Mouse (Mus musculus): Measurements from ENCODE around the gene Actn4. TPM values are rescaled to one million over a fixed set of nuclear protein-coding genes. Genes with fewer than 3 reads are reported as not detected.
"Not testable (repeated sequence)": the region's sequence is repeated elsewhere in the genome, so short reads cannot be mapped to it uniquely, and the experiment has no call there.

The Actn4 gene
- polyA plus RNA-seq, 1 experiment from 2014 or later, result 138 TPM

DNA sequence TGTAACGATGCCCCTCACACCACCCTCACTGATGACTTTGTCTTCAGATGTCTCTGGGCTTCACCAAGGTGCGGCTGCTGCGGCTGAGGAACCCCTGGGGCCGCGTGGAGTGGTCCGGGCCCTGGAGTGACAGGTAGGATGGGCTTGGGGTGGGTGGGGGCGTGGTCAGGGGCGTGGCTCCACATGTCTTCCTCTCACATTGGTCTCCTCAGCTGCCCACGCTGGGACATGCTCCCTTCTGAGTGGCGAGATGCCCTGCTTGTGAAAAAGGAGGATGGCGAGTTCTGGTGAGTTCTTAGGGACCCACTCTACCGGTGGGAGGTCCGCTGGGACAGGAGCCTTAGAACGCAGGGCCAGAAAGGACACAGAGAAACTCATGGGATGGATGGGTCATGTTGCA is 75.7 kb downstream of the Actn4 start:
- Histone ChIP-seq H3K9ac (no peak overlapping the region), H3K4me3 (no peak overlapping the region), H3K4me2 (no peak overlapping the region), H3K9me3 (no peaks in the 10 kb centered on the region), H3K4me1 (replicated peaks) (peaks cover 10% of the 10 kb centered on the region), H3K27ac (no peak overlapping the region), H3K27me3 (peaks cover 58% of the 10 kb centered on the region), H3K36me3 (peaks cover 9% of the 10 kb centered on the region)
- ATAC-seq (ENCODE audit: low FRiP score), result no peak
- 25% methylated on average over 14 of the region's 14 CpGs for WGBS

DNA sequence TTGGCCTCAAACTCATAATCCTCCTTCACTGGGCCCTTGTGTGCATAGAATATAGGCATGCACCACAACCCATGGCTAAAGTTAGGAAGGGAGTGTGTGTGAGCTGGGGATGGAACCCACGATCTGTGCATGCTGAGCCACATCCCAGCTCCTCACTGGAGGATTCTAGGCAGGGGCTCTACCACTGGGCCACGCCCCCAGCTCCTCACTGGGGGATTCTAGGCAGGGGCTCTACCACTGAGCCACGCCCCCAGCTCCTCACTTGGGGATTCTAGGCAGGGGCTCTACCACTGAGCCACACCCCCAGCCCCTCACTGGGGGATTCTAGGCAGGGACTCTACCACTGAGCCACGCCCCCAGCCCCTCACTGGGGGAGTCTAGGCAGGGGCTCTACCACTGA is 78.4 kb downstream of the Actn4 start:
- peaks cover 34% of the 10 kb centered on the region for H3K27me3 ChIP-seq
- not testable (repeated sequence) for H3K36me3 ChIP-seq; H3K27ac ChIP-seq; H3K4me2 ChIP-seq; H3K9me3 ChIP-seq; ATAC-seq (ENCODE audit: low FRiP score); H3K9ac ChIP-seq; H3K4me3 ChIP-seq; H3K4me1 ChIP-seq (replicated peaks)
- 90% methylated on average over 4 of the region's 4 CpGs for WGBS

- Histone ChIP-seq H3K27ac (no peak overlapping the region), H3K4me3 (no peak overlapping the region), H3K36me3 (no peaks in the 10 kb centered on the region), H3K9ac (no peak overlapping the region), H3K27me3 (peaks cover 28% of the 10 kb centered on the region), H3K4me2 (no peak overlapping the region), H3K4me1 (replicated peaks) (no peaks in the 10 kb centered on the region), H3K9me3 (no peaks in the 10 kb centered on the region)
- WGBS, result 77% methylated on average over 11 of the region's 11 CpGs
- ATAC-seq (ENCODE audit: low FRiP score), result no peak
These were observed 79.1 kb downstream of the Actn4 start for GRCm38 (mm10) chr7:28883039-28883438.

GRCm38 (mm10) chr7:28881199-28881598 is 80.9 kb downstream of the Actn4 start, which contains the start of gene Capn12:
TSS of gene Capn12 (plus strand) at chr7:28881422.
- Histone ChIP-seq H3K9ac (no peak within 1 kb of the TSS), H3K4me2 (no peak within 1 kb of the TSS), H3K9me3 (no peaks in the 10 kb centered on the region), H3K27me3 (peaks cover 9% of the 10 kb centered on the region), H3K4me1 (replicated peaks) (no peaks in the 10 kb centered on the region), H3K27ac (no peak within 1 kb of the TSS), H3K4me3 (no peak within 1 kb of the TSS), H3K36me3 (no peaks in the 10 kb centered on the region)
- WGBS, result 36% methylated on average over 13 of the region's 13 CpGs
- ATAC-seq (ENCODE audit: low FRiP score), result no peak

GRCm38 (mm10) chr7:28880554-28880953 is 81.6 kb downstream of the Actn4 start:
- 60% methylated on average over 10 of the region's 10 CpGs for WGBS
- ATAC-seq (ENCODE audit: low FRiP score), result no peak

DNA sequence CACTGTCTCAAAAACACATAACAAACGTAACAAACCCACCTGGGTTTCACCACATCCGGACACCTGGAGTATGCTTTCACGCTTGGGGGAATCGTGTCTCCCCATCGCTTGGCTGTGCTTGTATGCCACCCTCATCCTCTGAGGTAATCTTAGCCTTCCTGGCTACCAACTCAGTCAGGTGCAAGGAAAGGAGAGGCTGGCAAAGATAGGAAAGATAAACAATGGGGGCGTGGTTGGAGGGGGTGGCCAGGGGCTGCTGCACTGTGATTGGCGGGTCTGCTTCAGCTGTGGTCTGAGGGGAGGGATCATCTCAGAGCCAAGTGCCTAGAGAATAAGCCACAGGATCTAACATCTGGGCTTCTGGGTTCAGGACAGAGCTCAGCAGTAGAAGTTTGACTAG is 82.5 kb downstream of the Actn4 start:
- Histone ChIP-seq H3K4me2 (no peak overlapping the region), H3K36me3 (no peaks in the 10 kb centered on the region), H3K4me1 (replicated peaks) (no peaks in the 10 kb centered on the region), H3K9me3 (no peaks in the 10 kb centered on the region), H3K27me3 (no peaks in the 10 kb centered on the region), H3K27ac (no peak overlapping the region), H3K9ac (no peak overlapping the region), H3K4me3 (no peak overlapping the region)
- no peak for ATAC-seq (ENCODE audit: low FRiP score)
- WGBS, result 78% methylated on average over 7 of the region's 7 CpGs

More at GRCm38 (mm10) chr7:28880554-28880953, 81.6 kb downstream of the Actn4 start:
- H3K4me1 ChIP-seq (replicated peaks), result no peaks in the 10 kb centered on the region
- H3K27me3 ChIP-seq, result peaks cover 4% of the 10 kb centered on the region; the same call in 1 of the 2 replicates
- H3K9ac ChIP-seq, result no peak overlapping the region
- no peak overlapping the region for H3K27ac ChIP-seq
- H3K36me3 ChIP-seq, result no peaks in the 10 kb centered on the region
- H3K9me3 ChIP-seq, result no peaks in the 10 kb centered on the region
- no peak overlapping the region for H3K4me2 ChIP-seq
- H3K4me3 ChIP-seq, result no peak overlapping the region

DNA sequence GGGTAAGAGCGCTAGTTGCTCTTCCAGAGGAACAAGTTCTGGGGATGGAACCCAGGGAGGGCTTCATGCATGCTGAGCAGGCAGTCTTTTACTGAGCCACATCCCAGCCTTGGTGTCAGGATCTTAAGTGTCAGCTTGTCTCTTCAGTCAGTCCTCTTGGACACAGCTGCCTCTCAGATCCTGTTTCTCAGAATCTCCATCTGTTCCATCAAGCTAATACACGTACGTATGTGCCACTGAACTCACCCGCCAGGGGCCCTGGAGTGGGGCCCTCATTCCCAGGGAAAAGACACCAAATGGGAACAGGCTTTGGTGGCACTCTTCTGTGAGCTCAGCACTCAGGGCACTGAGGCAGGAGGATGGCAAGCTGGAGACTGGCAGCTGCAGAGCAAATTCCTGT is 84.3 kb downstream of the Actn4 start:
- no peak for ATAC-seq (ENCODE audit: low FRiP score)
- no peak overlapping the region for H3K9ac ChIP-seq
- no peaks in the 10 kb centered on the region for H3K36me3 ChIP-seq
- H3K4me3 ChIP-seq, result no peak overlapping the region
- H3K27me3 ChIP-seq, result no peaks in the 10 kb centered on the region
- 80% methylated on average over 4 of the region's 4 CpGs for WGBS
- no peak overlapping the region for H3K27ac ChIP-seq
- H3K4me1 ChIP-seq (replicated peaks), result no peaks in the 10 kb centered on the region
- H3K9me3 ChIP-seq, result no peaks in the 10 kb centered on the region
- H3K4me2 ChIP-seq, result no peak overlapping the region

DNA sequence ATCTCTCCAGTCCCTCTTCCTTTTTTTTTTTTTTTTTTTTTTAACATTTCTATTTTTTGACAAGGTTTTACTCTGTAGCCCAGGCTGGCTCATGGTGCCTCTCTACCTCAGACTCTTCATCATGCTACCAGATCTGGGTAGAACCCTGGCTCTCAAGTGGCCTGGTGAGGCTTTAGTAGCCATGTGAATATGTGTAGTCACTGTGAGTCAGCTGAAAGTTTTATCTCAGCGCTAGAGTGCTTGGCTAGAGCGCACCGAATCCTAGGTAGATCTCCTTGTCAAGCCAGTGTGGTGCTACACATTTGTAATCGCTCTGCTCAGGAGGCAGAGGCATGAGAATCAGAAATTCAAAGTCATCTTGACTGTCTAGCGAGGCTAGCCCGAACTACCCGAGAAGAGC is 85.0 kb downstream of the Actn4 start:
- H3K27me3 ChIP-seq, result no peaks in the 10 kb centered on the region
- H3K9me3 ChIP-seq, result no peaks in the 10 kb centered on the region
- ATAC-seq (ENCODE audit: low FRiP score), result no peak
- 90% methylated on average over 7 of the region's 7 CpGs for WGBS
- H3K4me1 ChIP-seq (replicated peaks), result no peaks in the 10 kb centered on the region
- no peak overlapping the region for H3K9ac ChIP-seq
- no peak overlapping the region for H3K27ac ChIP-seq
- H3K4me3 ChIP-seq, result no peak overlapping the region
- H3K36me3 ChIP-seq, result no peaks in the 10 kb centered on the region
- H3K4me2 ChIP-seq, result no peak overlapping the region

GRCm38 (mm10) chr7:28876099-28876498 is 86.0 kb downstream of the Actn4 start:
- Histone ChIP-seq H3K4me2 (no peak overlapping the region), H3K4me3 (no peak overlapping the region), H3K36me3 (no peaks in the 10 kb centered on the region), H3K4me1 (replicated peaks) (no peaks in the 10 kb centered on the region), H3K27ac (no peak overlapping the region), H3K9ac (no peak overlapping the region), H3K9me3 (no peaks in the 10 kb centered on the region), H3K27me3 (no peaks in the 10 kb centered on the region)
- WGBS, result 79% methylated on average over 4 of the region's 4 CpGs
- no peak for ATAC-seq (ENCODE audit: low FRiP score)

DNA sequence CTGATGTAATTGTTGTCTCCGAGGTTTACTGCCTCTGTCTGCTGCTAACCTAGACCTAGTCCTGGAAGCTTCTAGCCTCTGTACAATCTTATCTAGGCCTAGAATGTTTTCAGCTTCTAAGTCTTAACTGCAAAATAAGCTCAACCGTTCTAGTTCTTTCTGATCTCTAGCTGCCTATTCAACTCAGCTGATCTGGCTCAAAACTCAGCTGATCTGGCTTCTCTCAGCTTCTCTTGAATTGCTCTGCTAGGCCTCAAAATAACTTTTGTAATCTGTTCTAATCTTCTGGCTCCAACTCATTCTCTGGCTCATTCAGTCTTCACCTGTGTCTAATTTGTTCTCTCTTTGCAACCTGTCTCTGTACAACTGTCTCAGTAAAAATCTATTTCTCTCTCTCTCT is 87.6 kb downstream of the Actn4 start:
- Histone ChIP-seq H3K9me3 (no peaks in the 10 kb centered on the region), H3K27ac (no peak overlapping the region), H3K36me3 (no peaks in the 10 kb centered on the region), H3K4me1 (replicated peaks) (no peaks in the 10 kb centered on the region), H3K4me3 (no peak overlapping the region), H3K4me2 (no peak overlapping the region), H3K27me3 (no peaks in the 10 kb centered on the region), H3K9ac (no peak overlapping the region)
- WGBS, result 88% methylated on average over 2 of the region's 2 CpGs
- no peak for ATAC-seq (ENCODE audit: low FRiP score)

DNA sequence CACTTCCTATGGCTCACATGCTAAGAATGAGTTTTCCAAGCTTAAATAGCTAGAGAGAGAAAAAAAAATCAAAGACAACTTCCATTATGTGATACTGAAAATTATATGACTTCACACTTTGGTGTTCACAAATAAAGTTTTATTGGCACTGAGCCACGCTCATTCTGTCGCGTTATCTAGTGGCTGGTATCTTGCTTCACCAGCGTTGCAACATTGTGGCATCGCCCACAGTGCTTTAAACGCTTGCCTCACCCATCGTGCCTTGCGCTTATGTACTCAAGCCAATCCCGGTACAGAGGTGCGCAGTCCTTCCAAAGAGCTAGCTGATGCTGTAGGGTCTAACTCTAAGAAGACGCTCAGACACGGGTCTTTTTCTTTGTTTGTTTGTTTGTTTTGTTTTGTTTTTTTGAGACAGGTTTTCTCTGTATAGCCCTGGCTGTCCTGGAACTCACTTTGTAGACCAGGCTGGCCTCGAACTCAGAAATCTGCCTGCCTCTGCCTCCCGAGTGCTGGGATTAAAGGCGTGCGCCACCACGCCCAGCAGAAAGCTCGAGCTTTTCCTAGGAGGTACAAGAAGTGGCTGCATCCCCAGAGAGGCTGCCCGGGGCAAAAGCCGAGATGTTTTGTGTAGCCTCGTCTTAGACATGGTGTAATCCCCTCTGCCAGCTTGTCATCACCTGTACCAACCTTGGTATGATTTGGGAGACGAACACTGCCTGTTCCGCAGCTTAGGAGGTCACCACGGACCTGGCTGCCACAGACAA is 91.1 kb downstream of the Actn4 start:
- no peak for ATAC-seq (ENCODE audit: low FRiP score)
- Histone ChIP-seq H3K4me1 (replicated peaks) (peaks cover 2% of the 10 kb centered on the region), H3K4me2 (no peak overlapping the region), H3K4me3 (no peak overlapping the region), H3K9ac (no peak overlapping the region), H3K9me3 (no peaks in the 10 kb centered on the region), H3K36me3 (no peaks in the 10 kb centered on the region), H3K27ac (no peak overlapping the region), H3K27me3 (no peaks in the 10 kb centered on the region)
- 93% methylated on average over 24 of the region's 24 CpGs for WGBS

- not testable (repeated sequence) for H3K9ac ChIP-seq; H3K27ac ChIP-seq; H3K4me3 ChIP-seq; H3K36me3 ChIP-seq; ATAC-seq (ENCODE audit: low FRiP score); H3K27me3 ChIP-seq; H3K9me3 ChIP-seq
- Histone ChIP-seq H3K4me2 (0 out of 2 replicates have a peak overlapping the region, but pooled peaks have one; percentile 17), H3K4me1 (replicated peaks) (peaks cover 20% of the 10 kb centered on the region)
- 28% methylated on average over 23 of the region's 23 CpGs for WGBS
These were observed 94.4 kb downstream of the Actn4 start for GRCm38 (mm10) chr7:28867508-28868340.
